Mouse (Mus musculus) kidney, adult 2 months (tissue): ENCODE data around the gene Cpne4. TPM values are rescaled to one million over a fixed set of nuclear protein-coding genes. Genes with fewer than 3 reads are reported as not detected.
A peak's percentile ranks its signal among the peaks of the same experiment; 100 is the strongest.

Source experiments
- DNase-seq: peaks from one replicate; pipeline ENCODE4 v3.0.0; 2021
- H3K27ac ChIP-seq: fragments of 200-500 bp; 2 replicates; pipeline ENCODE4 v1.5.1; 2012; ENCODE audit warnings: low read depth, low read length, control low read depth, inconsistent platforms; ENCODE audit not compliant: insufficient read depth
- H3K27me3 ChIP-seq: fragments of 200-500 bp; replicated peaks from 2 replicates; pipeline ENCODE4 v1.6.1; 2012; ENCODE audit warnings: mild to moderate bottlenecking, moderate library complexity, low read length, inconsistent platforms; ENCODE audit not compliant: control insufficient read depth, insufficient read depth
- H3K36me3 ChIP-seq: fragments of 200-500 bp; 2 replicates; pipeline ENCODE4 v1.6.1; 2012; ENCODE audit warnings: mild to moderate bottlenecking, moderate library complexity, low read length, inconsistent platforms; ENCODE audit not compliant: control insufficient read depth, insufficient read depth
- H3K4me1 ChIP-seq: fragments of 200-500 bp; 2 replicates; pipeline ENCODE4 v1.6.1; 2011; ENCODE audit warnings: low read length; ENCODE audit not compliant: control insufficient read depth, insufficient read depth
- H3K4me3 ChIP-seq: fragments of 200-500 bp; 2 replicates; pipeline ENCODE4 v1.5.1; 2011; ENCODE audit warnings: mild to moderate bottlenecking, low read depth, low read length, control low read depth; ENCODE audit not compliant: insufficient read depth
- CTCF ChIP-seq: fragments of 200-500 bp; conservative IDR thresholded peaks from 2 replicates; pipeline ENCODE4 v1.5.1; 2011; ENCODE audit warnings: low read depth, mild to moderate bottlenecking, control low read depth, low read length, moderate library complexity, mixed read lengths; ENCODE audit not compliant: insufficient read depth, insufficient read length
- POLR2A ChIP-seq: fragments of 200-500 bp; IDR thresholded peaks from one replicate; pipeline ENCODE4 v1.6.1; 2011; ENCODE audit warnings: low read depth, low read length, control low read depth
- WGBS: fragments of 180-500 bp; shearing (Covaris S2); methylation state at CpG from one replicate; pipeline ENCODE4 v1.1.7; 2018; 5-methylcytosine and 5-hydroxymethylcytosine counted together
- polyA plus RNA-seq: library from polyadenylated mRNA; depleted of rRNA; stranded (reverse); fragments of >200 nt; gene quantifications from 2 replicates; pipeline ENCODE4 v1.2.3, GENCODE M21; 2012; rRNA removed

The Cpne4 gene
- 7.2 and 7.4 TPM in 2 replicates for polyA plus RNA-seq

GRCm38 (mm10) chr9:104546986-104547385 is at the start of gene Cpne4:
Gene Cpne4, plus strand, starts transcription at chr9:104547286.
- Histone ChIP-seq H3K27ac (no peak within 1 kb of the TSS), H3K4me3 (no peak within 1 kb of the TSS), H3K27me3 (no peaks in the 10 kb centered on the region), H3K4me1 (no peaks in the 10 kb centered on the region), H3K36me3 (no peaks in the 10 kb centered on the region)
- 83% methylated on average over 2 of the region's 2 CpGs for WGBS
- TF ChIP-seq CTCF (no peak), POLR2A (no peak)
- no peak for DNase-seq

- TF ChIP-seq CTCF (no peak), POLR2A (no peak)
- Histone ChIP-seq H3K27ac (no peak overlapping the region), H3K4me1 (no peaks in the 10 kb centered on the region), H3K36me3 (no peaks in the 10 kb centered on the region), H3K27me3 (no peaks in the 10 kb centered on the region), H3K4me3 (no peak overlapping the region)
- 73% methylated on average over 6 of the region's 6 CpGs for WGBS
- DNase-seq = no peak
Observed at GRCm38 (mm10) chr9:104515187-104515586, 31.9 kb upstream of the Cpne4 start.

GRCm38 (mm10) chr9:104535508-104535907 is 11.6 kb upstream of the Cpne4 start:
- H3K27ac ChIP-seq = no peak overlapping the region
- WGBS = 58% methylated on average over 6 of the region's 6 CpGs
- H3K4me3 ChIP-seq = no peak overlapping the region
- TF ChIP-seq CTCF (peak; percentile 46), POLR2A (no peak)
- DNase-seq = peak; percentile 4
- no peaks in the 10 kb centered on the region for H3K27me3 ChIP-seq
- no peaks in the 10 kb centered on the region for H3K36me3 ChIP-seq
- H3K4me1 ChIP-seq = no peaks in the 10 kb centered on the region

GRCm38 (mm10) chr9:104565815-104566214 is 18.7 kb downstream of the Cpne4 start:
- DNase-seq = no peak

GRCm38 (mm10) chr9:104566468-104566867 is 19.4 kb downstream of the Cpne4 start:
- Histone ChIP-seq H3K27me3 (no peaks in the 10 kb centered on the region), H3K27ac (no peak overlapping the region), H3K36me3 (no peaks in the 10 kb centered on the region), H3K4me1 (no peaks in the 10 kb centered on the region), H3K4me3 (no peak overlapping the region)
- TF ChIP-seq CTCF (no peak), POLR2A (no peak)
- WGBS = 79% methylated on average over 5 of the region's 5 CpGs
- no peak for DNase-seq

More at GRCm38 (mm10) chr9:104565815-104566214, 18.7 kb downstream of the Cpne4 start:
- no peaks in the 10 kb centered on the region for H3K36me3 ChIP-seq
- no peak for TF ChIP-seq CTCF
- no peak for TF ChIP-seq POLR2A
- no peaks in the 10 kb centered on the region for H3K4me1 ChIP-seq
- H3K27me3 ChIP-seq = no peaks in the 10 kb centered on the region
- 27% methylated on average over 3 of the region's 3 CpGs for WGBS
- H3K27ac ChIP-seq = no peak overlapping the region
- no peak overlapping the region for H3K4me3 ChIP-seq

- TF ChIP-seq POLR2A (no peak), CTCF (no peak)
- no peak overlapping the region for H3K27ac ChIP-seq
- H3K4me3 ChIP-seq = no peak overlapping the region
- H3K36me3 ChIP-seq = no peaks in the 10 kb centered on the region
- DNase-seq = no peak
- H3K27me3 ChIP-seq = no peaks in the 10 kb centered on the region
- no peaks in the 10 kb centered on the region for H3K4me1 ChIP-seq
- WGBS = 69% methylated on average over 7 of the region's 7 CpGs
Observed at GRCm38 (mm10) chr9:104567096-104567495, 20.0 kb downstream of the Cpne4 start.

GRCm38 (mm10) chr9:104569480-104570167 is 22.5 kb downstream of the Cpne4 start:
- TF ChIP-seq CTCF (peak; percentile 45; the same call in 1 of the 2 replicates), POLR2A (no peak)
- Histone ChIP-seq H3K4me1 (no peaks in the 10 kb centered on the region), H3K27me3 (no peaks in the 10 kb centered on the region; the same call in 1 of the 2 replicates), H3K36me3 (no peaks in the 10 kb centered on the region), H3K27ac (no peak overlapping the region), H3K4me3 (no peak overlapping the region)
- 2% methylated on average over 25 of the region's 25 CpGs for WGBS
- peak; percentile 66 for DNase-seq
